Mouse (Mus musculus) adrenal gland, postnatal 36 days (tissue): Measurements from ENCODE around the gene Pxylp1. TPM values are rescaled to one million over a fixed set of nuclear protein-coding genes. Genes with fewer than 3 reads are reported as not detected.

Source experiments
- DNase-seq, 2 experiments: peaks; one replicate each; pipeline ENCODE4 v3.0.0; 2021; ENCODE audit warnings: mixed read lengths in 1 of 2
- total RNA-seq, 2 experiments: library from RNA; stranded (reverse); gene quantifications; 2 replicates each; pipeline ENCODE4 v1.2.3; 2021

Gene Pxylp1
- total RNA-seq, 2 experiments from 2014 or later, result 7.8 to 8.7 TPM

DNA sequence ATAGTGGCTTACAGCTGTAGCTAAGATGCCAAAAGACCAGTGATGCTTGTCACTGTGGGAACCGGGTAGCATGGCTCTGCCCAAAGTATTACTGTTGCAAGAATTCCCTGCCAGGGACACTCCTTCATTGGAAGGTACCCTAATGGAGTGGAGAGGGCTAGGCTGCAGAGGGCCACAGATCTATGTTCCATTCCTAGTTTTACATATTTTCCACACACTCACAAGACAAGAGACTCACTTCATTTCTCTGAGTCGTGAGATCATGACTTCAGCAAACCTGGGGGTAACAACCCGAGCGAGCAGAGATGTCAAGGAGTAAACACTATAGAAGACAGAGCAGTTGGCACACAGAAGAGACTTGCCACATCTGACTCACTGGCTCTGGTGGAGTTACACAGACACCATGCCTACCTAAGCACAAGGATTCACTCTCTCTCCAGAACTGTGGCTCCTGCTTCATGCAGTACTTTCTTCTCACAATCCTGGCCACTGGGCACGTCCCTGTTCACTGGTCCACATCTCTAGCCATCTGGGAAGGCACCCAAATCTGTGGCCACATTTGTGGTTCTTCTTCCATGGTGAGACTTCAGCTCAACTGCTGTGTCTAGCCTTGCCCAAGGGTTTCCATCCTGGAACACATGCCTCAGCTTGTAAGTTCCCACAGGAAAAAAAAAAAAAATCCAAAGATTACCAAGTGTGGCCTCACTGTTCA is 31.9 kb downstream of the Pxylp1 start:
- DNase-seq, result no peak

DNA sequence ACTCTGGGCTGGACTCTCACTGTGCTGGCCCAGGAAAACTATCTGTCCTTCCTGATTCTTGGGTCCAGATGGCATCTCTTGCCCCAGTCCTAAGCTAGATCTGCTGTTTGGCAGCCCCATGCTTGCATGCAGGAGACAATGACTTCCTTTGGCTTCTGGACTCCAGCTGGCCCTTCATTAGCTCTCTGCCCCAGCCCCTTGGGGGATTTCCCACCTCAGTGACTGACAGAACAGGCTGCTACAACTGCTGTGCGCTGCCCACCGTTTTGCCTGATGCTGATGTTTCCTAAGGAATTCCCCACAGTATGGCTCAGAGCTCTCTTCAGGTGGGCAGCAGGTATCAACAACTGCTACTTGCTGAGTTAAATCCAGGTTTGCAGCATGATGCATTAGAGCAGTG is 33.4 kb downstream of the Pxylp1 start:
- no peak for DNase-seq

DNA sequence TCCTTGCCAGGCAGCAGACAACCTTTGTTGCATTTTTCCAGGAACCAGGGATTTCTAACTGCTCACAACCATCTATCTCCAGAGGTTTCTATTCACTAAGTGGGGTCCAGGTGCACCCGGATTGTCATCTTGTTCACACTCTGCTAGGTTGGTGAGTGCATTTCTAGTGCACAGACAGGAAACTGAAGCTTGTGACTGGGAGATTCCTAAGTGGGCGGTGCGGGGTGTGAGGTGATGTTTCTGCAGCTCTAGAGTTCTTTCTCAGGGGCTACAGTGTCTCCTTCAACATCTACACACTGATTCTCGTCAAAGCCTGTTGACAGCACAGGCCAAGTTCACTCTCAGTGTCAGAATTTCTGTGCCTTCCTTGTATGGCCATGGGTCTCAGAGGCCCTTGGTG is 34.6 kb downstream of the Pxylp1 start:
- no peak for DNase-seq

DNA sequence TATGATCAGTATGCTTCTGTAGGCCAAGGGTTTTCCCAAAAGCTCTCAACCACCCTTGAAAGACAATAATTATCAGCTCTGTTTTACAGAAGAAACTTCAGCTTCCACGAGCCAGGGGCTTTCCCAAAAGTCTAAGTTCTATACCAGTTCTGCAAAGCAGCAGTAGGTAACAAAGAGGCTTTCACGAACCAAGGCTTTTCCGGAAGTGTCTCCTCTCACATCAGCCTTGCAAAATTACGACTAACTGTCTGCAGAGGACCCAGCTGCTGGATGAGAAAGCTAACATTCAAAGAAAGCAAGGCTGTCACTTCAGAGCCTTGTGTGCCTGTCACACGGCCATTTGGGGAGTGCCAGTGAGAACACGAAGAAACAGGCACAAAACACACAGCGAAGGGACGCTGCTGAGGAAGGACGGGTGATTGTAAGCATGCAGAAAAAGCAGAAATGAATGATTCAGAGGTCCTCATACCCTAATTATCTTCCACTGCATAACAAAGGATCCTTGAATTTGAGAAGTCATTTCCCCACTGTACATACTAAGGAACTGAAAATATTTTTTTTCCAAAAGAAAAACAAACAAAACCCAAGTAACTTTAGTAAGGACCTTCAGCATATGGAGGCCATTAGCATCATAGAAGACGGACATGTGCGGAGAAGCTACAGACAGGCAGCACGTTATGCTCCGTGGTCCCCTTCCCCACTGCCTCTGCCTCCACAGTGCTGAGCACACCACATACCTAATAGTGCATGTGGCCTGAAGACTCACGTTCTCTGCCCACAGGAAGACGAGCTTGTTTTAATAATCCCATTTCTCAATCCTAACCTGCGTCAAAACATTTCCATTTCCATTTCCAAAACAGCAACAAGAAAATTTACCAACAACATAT is 38.9 kb downstream of the Pxylp1 start:
- no peak for DNase-seq

DNA sequence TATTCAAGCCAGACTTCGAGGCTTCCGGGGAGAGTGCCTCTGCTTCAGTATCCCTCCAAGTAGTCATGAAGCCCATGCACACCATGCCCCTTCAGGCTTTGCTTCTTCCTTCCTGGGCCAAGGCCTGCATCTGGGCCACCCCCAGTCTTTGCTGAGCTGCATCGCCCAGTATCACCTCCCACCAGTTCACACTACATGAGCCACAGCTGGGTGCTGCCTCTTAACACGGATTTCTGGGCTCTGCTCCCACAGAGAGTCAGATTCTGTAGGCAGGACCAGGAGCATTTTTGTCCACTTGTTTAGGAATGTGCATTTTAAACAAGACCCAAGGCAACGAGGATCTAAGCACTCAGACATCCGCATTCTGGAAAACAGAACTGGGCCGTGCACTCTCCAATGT is 40.8 kb downstream of the Pxylp1 start:
- no peak for DNase-seq

DNA sequence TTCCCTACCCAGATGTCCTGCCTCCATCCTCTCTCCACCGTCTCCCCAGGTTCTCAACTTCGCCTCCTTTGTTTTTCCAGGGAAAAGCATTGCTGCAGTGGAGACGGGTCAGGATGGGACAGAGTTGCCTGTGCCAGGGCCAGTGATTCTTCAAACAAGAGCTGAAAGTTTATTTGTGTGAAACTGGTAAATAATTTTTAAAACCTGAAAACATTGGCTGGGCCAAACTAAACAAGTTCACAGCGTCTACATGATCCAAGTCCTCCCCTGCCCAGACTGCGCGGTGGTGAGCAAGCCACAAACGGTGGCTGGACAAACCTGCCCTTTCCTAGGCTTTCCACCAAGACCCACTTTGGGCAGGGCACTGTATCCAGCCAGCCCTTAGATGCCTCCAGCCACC is 41.4 kb downstream of the Pxylp1 start:
- DNase-seq, result no peak

DNA sequence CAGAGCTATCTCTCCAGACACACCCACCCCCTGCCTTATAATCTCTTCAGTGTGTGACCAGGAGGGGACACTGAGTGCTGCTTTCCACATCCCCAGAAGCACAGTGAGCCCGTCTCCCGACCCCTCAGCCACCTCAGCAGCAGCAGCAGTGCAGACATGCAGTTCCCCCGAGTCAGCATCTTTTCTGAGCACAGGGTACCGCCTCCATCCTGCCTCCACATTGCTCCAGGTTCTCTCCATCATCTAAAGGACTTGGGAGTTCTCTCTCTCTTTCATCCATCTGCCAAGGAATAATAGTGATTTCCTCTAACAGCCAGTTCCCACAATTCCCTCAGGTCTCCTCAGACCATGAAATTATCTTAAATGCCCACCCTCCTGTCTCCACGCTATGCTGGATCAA is 43.5 kb downstream of the Pxylp1 start:
- no peak for DNase-seq

DNA sequence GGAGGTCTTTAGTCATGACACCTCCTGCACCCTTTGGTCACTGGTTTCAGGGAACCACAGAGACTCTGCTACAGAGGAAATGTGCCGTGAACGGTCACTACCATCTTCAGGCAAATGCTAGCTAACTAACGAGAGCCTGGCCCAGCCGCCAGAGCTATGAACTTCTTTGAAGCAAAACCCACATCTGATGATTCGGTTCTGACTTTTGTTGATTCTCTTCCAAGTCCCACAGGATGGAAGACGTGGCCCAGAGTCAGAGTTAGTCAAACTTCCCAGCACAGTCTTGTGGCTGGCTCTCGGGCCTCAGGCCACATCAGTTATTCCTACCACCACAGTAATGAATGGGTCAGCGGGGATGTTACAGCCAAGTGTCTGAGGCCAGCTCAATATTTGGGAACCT is 46.1 kb downstream of the Pxylp1 start:
- no peak for DNase-seq

DNA sequence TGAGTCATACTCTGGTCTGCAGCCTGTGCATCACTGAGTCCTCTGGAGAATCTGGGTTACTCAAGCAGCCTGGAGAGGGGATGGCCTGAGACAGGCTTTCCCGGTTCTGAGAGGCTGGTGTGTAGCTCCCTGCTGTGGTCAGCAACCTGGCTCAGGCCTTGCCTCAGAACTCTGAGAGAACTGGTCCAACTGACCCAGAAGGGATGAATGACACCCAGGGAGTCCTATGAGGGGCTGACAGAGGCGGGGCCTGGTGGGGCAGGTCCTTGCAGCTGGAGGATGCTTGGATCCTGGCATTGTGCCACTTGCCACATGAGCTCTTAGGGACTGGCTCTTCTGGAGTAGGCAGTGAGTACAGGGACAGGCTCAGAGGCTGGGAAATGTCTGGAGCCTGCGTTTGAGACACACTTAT is 47.7 kb downstream of the Pxylp1 start:
- peak; percentile 30 to 61 for DNase-seq

DNA sequence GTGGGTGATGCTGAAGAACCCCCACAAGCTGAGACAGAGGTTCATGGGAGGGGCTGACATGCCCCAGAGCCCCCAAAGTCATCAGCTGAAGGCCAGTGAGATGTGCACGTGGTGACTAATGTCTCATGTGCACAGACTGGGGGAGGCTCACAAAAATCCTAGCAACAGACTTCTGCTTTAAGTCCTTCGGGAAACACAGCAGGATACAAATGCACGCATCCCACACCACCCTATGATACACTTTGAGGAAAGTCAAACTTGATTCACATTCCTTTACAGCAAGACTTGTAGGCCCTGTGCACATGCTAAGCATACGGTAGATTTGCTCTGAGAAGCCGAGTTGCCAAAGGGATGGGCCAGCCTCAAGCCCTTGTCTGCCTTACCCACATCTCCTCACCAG is 53.1 kb downstream of the Pxylp1 start:
- DNase-seq, result no peak

DNA sequence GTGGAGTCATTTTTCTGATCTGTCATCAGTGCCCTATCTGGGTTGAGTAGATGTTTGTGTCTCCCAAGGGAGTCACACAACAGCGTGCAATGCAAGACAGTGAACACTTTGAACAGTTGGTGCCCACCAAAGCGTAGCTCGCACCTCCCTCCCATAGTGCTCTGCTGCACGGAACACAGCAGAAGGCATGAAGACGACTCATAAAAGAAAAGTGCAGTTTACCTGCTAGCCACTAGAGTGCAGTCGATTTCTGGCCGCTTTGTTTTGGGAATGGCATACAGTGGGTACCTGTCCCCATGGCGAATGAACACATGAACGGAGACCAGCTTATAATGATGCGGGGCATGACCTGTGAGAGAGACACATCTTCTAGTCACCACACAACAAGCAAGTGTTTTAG is 53.6 kb downstream of the Pxylp1 start:
- DNase-seq, result peak in 1 of 2 experiments; percentile 46

DNA sequence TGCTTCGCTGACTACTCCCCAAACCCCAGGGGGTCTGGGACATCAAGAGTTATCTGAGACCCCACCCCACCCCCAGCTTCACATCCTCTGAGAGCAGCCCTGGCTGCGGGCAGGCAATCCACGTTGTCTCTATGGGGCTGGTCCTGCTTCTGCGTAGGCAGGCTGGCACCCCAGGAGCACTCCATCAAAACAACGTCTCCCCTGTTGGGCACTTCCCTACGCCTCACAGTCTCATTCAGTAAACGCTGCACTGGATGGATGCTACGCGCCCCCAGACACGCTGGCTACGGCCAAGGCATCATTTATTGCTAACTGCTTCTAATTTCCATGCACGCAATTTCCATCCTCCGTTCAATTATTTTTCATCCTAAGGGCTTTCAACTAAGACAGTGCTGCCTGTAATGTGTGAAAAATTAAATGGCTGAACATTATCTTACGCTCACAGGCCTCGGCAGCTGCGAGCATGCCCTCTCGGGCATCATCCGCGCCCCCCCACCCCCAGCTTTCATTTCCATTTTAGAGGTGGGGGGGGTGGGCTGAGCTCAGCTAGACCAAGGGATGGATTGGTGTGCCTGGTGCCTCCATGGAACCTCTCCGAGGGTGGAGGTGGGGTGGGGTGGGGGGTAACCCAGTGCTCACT is 54.6 kb downstream of the Pxylp1 start:
- DNase-seq, result no peak

DNA sequence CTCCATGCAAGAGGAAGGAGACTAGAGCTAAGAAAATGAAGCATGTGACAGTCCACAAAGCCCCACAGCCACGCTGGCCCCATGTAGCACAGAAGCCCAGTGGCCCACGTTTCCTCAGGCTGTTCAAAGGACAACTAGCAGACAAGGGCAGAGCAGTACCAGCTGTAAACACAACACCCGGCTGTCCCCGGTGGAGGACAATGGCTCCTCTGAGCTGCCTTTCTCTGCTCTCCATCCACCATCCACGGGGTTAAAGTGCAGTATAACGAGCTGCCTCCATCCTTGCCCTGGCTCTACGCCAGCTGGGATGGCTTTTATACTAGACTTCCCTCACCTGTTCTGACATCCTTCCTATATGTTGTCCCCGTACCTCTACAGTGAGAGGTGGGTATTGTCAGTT is 55.5 kb downstream of the Pxylp1 start:
- no peak for DNase-seq

DNA sequence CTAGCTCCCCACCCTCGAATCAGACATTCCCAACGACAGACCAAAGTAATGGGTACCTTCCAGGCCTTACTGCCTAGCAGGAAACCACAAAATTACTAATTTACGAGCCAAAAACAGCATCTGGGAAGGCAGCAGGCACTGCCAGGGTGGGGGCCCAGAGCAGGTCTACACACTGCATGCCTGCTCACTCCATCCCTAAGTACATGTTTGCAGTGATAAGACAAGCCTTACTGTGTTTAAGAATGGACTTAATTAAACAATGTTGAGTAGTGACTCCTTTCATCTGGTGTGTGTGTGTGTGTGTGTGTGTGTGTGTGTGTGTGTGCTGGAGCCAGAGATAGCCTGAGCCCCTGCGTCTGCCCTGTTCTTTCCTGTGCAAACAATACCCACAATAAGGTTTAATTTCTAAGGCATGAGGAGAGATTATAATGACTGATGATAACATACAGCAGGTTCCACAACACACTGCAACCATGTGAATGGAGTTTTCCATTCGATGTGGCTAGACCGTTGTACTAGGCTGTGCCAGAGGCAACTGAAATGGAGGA is 57.0 kb downstream of the Pxylp1 start:
- DNase-seq, result no peak

DNA sequence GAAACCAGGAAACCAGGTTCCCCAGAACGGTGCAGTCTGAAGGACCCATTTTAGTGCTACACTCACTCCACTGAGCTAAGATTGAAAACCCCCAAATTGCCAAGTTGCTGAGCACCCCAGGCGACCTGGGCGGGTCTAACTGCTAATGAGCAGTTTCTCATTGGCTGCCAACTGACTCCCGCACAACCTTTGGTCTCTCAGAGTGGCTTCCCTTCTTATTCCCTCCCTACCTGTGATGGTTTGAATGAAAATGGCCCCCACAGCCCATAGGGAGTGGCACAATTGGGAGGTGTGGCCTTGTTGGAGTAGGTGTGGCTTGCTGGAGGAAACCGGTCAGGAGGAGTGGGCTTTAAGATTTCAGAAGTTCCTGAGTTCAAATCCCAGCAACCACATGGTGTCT is 58.9 kb downstream of the Pxylp1 start:
- DNase-seq, result no peak

DNA sequence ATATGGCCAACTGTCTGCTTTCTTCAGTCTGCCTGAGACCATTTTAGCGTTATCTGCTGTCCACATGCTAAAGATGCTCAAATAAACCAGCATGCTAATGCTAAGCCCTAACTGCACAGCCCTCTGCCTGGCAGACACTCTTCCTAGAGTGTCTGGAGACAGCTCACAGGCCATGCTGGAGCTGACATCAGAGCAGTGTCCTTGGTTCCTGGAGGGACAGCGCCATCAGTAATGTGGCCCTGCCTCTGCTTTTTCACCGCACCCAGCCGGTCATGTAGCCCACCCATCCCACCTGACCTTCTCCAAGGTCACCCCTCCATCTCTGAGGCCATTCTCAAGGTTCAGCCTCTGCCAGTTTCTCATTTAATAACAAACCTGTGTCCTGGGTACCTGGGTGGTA is 60.0 kb downstream of the Pxylp1 start:
- DNase-seq, result peak; percentile 41 to 51

DNA sequence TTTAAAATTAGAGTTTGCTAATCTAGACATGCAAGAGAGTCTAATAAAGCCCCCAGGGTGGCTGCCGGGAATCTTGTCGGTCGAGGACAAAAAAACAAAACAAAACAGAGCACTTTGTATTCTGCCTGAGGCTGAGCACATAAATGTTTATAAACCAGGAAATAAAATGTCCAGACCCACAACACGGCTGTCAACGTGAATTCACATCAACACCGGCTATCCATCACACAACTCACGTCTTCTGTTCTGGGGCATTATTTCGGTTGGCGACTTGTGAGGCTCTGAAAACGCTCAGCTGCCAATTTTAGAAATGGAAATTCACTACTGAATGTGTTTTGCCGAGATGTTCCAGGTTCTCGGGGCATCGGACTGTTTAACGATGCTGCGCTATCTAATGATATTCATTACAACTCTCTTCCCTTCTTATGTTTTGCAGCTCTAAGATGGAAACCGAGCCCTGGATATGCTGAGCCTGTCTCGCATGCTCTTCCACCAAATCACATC is 61.6 kb downstream of the Pxylp1 start:
- no peak for DNase-seq

DNA sequence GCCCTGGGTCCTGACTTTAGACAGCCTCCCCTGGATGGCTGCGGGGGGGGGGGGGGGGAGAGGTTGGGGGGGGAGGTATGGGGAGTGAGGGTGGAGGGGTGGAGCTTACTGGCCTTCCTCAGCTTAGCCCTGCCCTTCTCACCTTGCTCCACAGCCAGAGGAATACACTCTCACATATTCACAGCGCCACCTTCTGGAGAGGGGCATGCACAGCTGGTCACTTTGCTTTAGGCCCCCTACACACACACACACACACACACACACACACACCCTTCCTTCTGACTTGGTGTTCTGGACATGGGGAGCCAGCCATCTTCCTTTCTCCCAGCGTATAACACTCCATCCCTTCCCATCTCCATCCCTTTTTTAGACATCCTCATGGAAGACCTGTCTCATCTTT is 62.8 kb downstream of the Pxylp1 start:
- no peak for DNase-seq

DNA sequence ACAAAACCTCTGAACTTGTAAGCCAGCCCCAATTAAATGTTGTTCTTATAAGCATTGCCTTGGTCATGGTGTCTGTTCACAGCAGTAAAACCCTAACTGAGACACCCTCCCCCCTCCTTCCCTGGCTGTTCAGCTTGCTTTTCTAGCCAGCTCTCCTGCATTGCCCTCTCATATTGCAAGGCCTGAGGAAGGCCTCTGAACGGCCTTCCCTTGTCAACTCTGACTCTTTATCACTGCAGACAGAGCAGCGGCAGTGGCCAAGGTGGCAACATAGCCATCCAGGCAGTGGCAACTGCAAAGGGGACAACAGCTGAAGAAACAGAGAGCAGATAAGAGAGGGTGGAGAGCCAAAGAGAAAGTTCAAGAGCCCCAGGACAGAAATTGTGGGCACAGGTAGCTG is 64.4 kb downstream of the Pxylp1 start:
- DNase-seq, result peak in 1 of 2 experiments; percentile 55

DNA sequence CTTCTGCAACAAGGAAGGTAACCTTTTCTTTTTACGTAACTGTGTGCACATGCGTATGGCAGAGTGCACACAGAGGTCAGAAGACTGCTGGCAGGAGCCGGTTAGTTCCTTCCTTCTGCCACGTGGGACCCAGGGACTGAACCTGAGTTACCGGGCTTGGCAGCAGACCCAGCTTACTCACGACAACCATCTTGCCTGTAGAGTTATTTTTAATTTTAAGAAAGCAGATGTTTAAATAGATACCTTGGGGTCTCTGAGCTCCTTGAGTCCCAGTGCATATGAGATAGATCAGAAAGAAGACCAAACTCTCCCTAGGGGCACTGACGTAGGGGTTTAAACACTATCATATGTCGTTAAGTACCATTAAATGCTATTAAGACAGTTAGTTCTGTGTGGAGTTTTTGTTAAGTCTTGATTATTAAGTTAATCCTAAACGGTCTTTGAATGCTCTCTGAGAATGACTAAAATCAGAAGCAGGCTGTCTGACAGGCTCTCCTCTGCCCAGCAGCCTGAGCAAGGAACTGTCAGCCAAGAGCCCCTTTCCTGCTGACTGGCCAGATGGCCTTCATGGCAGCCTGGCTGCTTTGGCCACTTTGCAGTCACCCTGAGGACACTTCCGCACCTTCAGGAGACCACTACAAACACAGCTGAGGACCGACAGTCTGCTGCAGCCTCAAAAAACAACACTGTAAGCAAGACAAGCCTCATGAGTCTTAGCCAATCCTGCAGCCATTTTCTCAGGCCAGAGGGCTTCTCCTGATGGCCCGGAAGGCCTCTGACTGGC is 65.3 kb downstream of the Pxylp1 start:
- no peak for DNase-seq

DNA sequence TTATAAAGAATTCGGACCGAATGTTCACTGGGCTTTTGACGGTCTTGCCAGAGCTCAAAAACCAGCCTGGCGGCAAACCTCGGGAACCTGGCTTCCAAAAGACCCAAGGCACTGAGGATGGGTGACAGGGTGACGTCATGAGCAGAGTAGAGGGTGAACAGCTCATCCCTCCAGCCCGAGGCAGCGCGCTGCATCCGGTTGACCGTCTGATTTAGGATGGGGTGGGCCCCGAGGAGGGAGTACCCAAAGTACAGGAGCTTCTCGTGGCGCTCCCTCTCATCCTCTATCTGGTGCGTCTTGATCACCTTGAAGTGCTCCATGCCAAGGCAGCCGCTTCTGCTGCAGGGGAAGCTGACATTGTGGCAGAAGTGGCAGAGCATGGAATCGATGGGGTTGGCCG is 67.6 kb downstream of the Pxylp1 start:
- no peak for DNase-seq

DNA sequence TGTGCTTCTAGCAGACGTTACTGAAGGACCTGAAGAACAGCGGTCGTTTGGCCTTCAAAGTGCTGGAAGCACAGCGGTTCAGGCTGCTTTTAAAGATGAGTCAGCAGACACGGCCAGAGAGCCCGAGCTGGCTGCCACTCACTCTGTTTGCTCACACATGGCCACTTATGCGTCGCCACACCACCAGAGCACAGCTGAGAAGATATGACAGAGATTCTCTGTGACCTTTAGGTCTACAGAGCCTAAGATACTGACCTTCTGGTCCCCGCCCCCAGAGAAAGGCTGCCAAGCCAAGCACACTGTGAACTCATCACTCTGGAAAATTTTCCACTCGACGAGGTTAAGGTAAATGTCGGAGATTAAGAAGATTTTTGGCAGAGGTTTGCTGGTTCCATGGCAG is 68.4 kb downstream of the Pxylp1 start:
- peak; percentile 81 to 87 for DNase-seq
